Mouse (Mus musculus) forebrain, embryonic 16.5 days (tissue): ENCODE results near the gene Wdr18. TPM values are rescaled to one million over a fixed set of nuclear protein-coding genes. Genes with fewer than 3 reads are reported as not detected.

Experiments
- ATAC-seq: fragments of 200-750 bp; cut with Nextera tagmentation; 2 replicates; pipeline ENCODE4 v1.8.0; 2017; ENCODE audit warnings: mild to moderate bottlenecking, moderate library complexity
- H3K27ac ChIP-seq: fragments of 300-500 bp; sonication (generic); 2 replicates; pipeline ENCODE4 v1.5.1; 2014; ENCODE audit warnings: low read length, control low read depth
- H3K27me3 ChIP-seq: fragments of 300-500 bp; sonication (generic); replicated peaks from 2 replicates; pipeline ENCODE4 v1.6.1; 2014; ENCODE audit warnings: low read length; ENCODE audit not compliant: control insufficient read depth, insufficient read depth
- H3K36me3 ChIP-seq: fragments of 300-500 bp; sonication (generic); 2 replicates; pipeline ENCODE4 v1.6.1; 2014; ENCODE audit not compliant: control insufficient read depth, insufficient read depth
- H3K4me1 ChIP-seq: fragments of 300-500 bp; sonication (generic); replicated peaks from 2 replicates; pipeline ENCODE4 v1.6.1; 2014; ENCODE audit warnings: low read length; ENCODE audit not compliant: control insufficient read depth, insufficient read depth
- H3K4me2 ChIP-seq: fragments of 300-500 bp; sonication (generic); 2 replicates; pipeline ENCODE4 v1.6.1; 2014; ENCODE audit warnings: mild to moderate bottlenecking, low read length, control low read depth
- H3K4me3 ChIP-seq: fragments of 300-500 bp; sonication (generic); replicated peaks from 2 replicates; pipeline ENCODE4 v1.5.1; 2014; ENCODE audit warnings: mild to moderate bottlenecking, low read length, control low read depth
- H3K9ac ChIP-seq: fragments of 300-500 bp; sonication (generic); replicated peaks from 2 replicates; pipeline ENCODE4 v1.6.1; 2014; ENCODE audit warnings: low read depth, low read length, control low read depth
- H3K9me3 ChIP-seq: fragments of 300-500 bp; sonication (generic); 2 replicates; pipeline ENCODE4 v1.6.1; 2016; ENCODE audit warnings: low read length; ENCODE audit not compliant: control insufficient read depth
- WGBS: fragments of 180-500 bp; shearing (Covaris S2); extraction: QIAGEN DNeasy Blood & Tissue Kit; methylation state at CpG from one replicate; pipeline ENCODE4 v1.1.7; 2014; 5-methylcytosine and 5-hydroxymethylcytosine counted together
- polyA plus RNA-seq: library from polyadenylated mRNA; unstranded; fragments of >200 nt; fragmentation: Nextera tagmentation; extraction: Ambion mirVana; gene quantifications from 2 replicates; pipeline ENCODE4 v1.2.1, GENCODE M21; 2015

Wdr18 gene
- polyA plus RNA-seq, 1 experiment from 2014 or later: 97.7 TPM

- peaks cover 21% of the 10 kb centered on the region for H3K36me3 ChIP-seq
- WGBS: 4% methylated on average over 21 of the region's 21 CpGs
- peaks cover 15% of the 10 kb centered on the region for H3K27me3 ChIP-seq
- no peak; the same call in 1 of the 2 replicates for ATAC-seq
- peak overlapping the region; percentile 37 for H3K4me3 ChIP-seq
- H3K4me1 ChIP-seq: peaks cover 11% of the 10 kb centered on the region
- no peak overlapping the region for H3K27ac ChIP-seq
- H3K4me2 ChIP-seq: peak overlapping the region; percentile 57
- no peaks in the 10 kb centered on the region for H3K9me3 ChIP-seq
- peak overlapping the region; percentile 44 for H3K9ac ChIP-seq
Observed at GRCm38 (mm10) chr10:79971183-79971497, 11.2 kb downstream of the Wdr18 start.

GRCm38 (mm10) chr10:79972831-79973230 is 12.9 kb downstream of the Wdr18 start:
- Histone ChIP-seq H3K9ac (no peak overlapping the region), H3K4me1 (peaks cover 11% of the 10 kb centered on the region), H3K9me3 (no peaks in the 10 kb centered on the region), H3K27me3 (peaks cover 15% of the 10 kb centered on the region), H3K4me2 (no peak overlapping the region), H3K36me3 (peaks cover 23% of the 10 kb centered on the region), H3K4me3 (no peak overlapping the region), H3K27ac (no peak overlapping the region)
- 56% methylated on average over 14 of the region's 14 CpGs for WGBS
- ATAC-seq: no peak

- peaks cover 10% of the 10 kb centered on the region for H3K4me1 ChIP-seq
- no peak overlapping the region for H3K9ac ChIP-seq
- no peak overlapping the region for H3K4me3 ChIP-seq
- H3K9me3 ChIP-seq: no peaks in the 10 kb centered on the region
- no peak for ATAC-seq
- peaks cover 15% of the 10 kb centered on the region for H3K27me3 ChIP-seq
- WGBS: 89% methylated on average over 21 of the region's 21 CpGs
- no peak overlapping the region for H3K27ac ChIP-seq
- peaks cover 34% of the 10 kb centered on the region for H3K36me3 ChIP-seq
- H3K4me2 ChIP-seq: no peak overlapping the region
Observed at GRCm38 (mm10) chr10:79974087-79974486, 14.1 kb downstream of the Wdr18 start.

- H3K4me2 ChIP-seq: no peak overlapping the region
- no peak for ATAC-seq
- H3K4me1 ChIP-seq: peaks cover 8% of the 10 kb centered on the region
- peaks cover 35% of the 10 kb centered on the region for H3K36me3 ChIP-seq
- peaks cover 13% of the 10 kb centered on the region for H3K27me3 ChIP-seq
- no peak overlapping the region for H3K27ac ChIP-seq
- 88% methylated on average over 8 of the region's 8 CpGs for WGBS
- H3K9ac ChIP-seq: no peak overlapping the region
- no peak overlapping the region for H3K4me3 ChIP-seq
- H3K9me3 ChIP-seq: no peaks in the 10 kb centered on the region
Observed at GRCm38 (mm10) chr10:79974668-79975067, 14.7 kb downstream of the Wdr18 start.

- Histone ChIP-seq H3K27me3 (peaks cover 2% of the 10 kb centered on the region; the same call in 1 of the 2 replicates), H3K4me2 (no peak overlapping the region), H3K9me3 (no peaks in the 10 kb centered on the region), H3K27ac (no peak overlapping the region), H3K36me3 (peaks cover 35% of the 10 kb centered on the region), H3K4me3 (no peak overlapping the region), H3K9ac (no peak overlapping the region), H3K4me1 (peaks cover 3% of the 10 kb centered on the region)
- ATAC-seq: no peak
- WGBS: 90% methylated on average over 28 of the region's 28 CpGs
Observed at GRCm38 (mm10) chr10:79976071-79976721, 16.2 kb downstream of the Wdr18 start.

GRCm38 (mm10) chr10:79976722-79977107 is 16.8 kb downstream of the Wdr18 start:
- H3K4me1 ChIP-seq: peaks cover 5% of the 10 kb centered on the region
- H3K9ac ChIP-seq: no peak overlapping the region
- H3K9me3 ChIP-seq: no peaks in the 10 kb centered on the region
- H3K27me3 ChIP-seq: no peaks in the 10 kb centered on the region
- 77% methylated on average over 36 of the region's 36 CpGs for WGBS
- H3K4me3 ChIP-seq: no peak overlapping the region
- no peak overlapping the region for H3K4me2 ChIP-seq
- H3K27ac ChIP-seq: no peak overlapping the region
- no peak for ATAC-seq
- peaks cover 35% of the 10 kb centered on the region for H3K36me3 ChIP-seq

- WGBS: 86% methylated on average over 28 of the region's 28 CpGs
- peaks cover 9% of the 10 kb centered on the region for H3K4me1 ChIP-seq
- no peak overlapping the region for H3K27ac ChIP-seq
- H3K4me3 ChIP-seq: no peak overlapping the region
- H3K4me2 ChIP-seq: no peak overlapping the region
- H3K9ac ChIP-seq: no peak overlapping the region
- peaks cover 35% of the 10 kb centered on the region for H3K36me3 ChIP-seq
- no peaks in the 10 kb centered on the region for H3K9me3 ChIP-seq
- H3K27me3 ChIP-seq: no peaks in the 10 kb centered on the region
- no peak for ATAC-seq
Observed at GRCm38 (mm10) chr10:79977324-79977723, 17.4 kb downstream of the Wdr18 start.

GRCm38 (mm10) chr10:79978061-79978460 is 18.1 kb downstream of the Wdr18 start:
- Histone ChIP-seq H3K36me3 (peaks cover 35% of the 10 kb centered on the region), H3K27ac (no peak overlapping the region), H3K9ac (no peak overlapping the region), H3K27me3 (no peaks in the 10 kb centered on the region), H3K4me1 (peaks cover 17% of the 10 kb centered on the region), H3K9me3 (no peaks in the 10 kb centered on the region), H3K4me3 (no peak overlapping the region), H3K4me2 (no peak overlapping the region)
- WGBS: 96% methylated on average over 20 of the region's 21 CpGs
- ATAC-seq: no peak

GRCm38 (mm10) chr10:79979401-79980155 is 19.6 kb downstream of the Wdr18 start:
- WGBS: 92% methylated on average over 22 of the region's 22 CpGs
- Histone ChIP-seq H3K27ac (no peak overlapping the region), H3K9me3 (no peaks in the 10 kb centered on the region), H3K27me3 (no peaks in the 10 kb centered on the region), H3K36me3 (peaks cover 35% of the 10 kb centered on the region), H3K4me1 (peaks cover 23% of the 10 kb centered on the region), H3K9ac (no peak overlapping the region), H3K4me3 (no peak overlapping the region), H3K4me2 (no peak overlapping the region)
- ATAC-seq: no peak
